8 mouse cellular contexts compared by ENCODE assay signal in genomic region chr1:172482518-172483360, GRCm38 (mm10). TPM values are rescaled to one million over a fixed set of nuclear protein-coding genes. Genes with fewer than 3 reads are reported as not detected.
DNase-seq lines count a peak whose midpoint lies in the region; ATAC-seq lines count a peak whose summit lies in the region.

No protein-coding gene starts in this region.

- peak overlapping the region; percentile 65 for H3K4me3 ChIP-seq in lung, embryonic 16.5 days (ENCODE audit: low read length)
- peak overlapping the region; percentile 61 for H3K4me3 ChIP-seq in heart, embryonic 16.5 days (ENCODE audit: low read length)
- H3K4me3 ChIP-seq in limb, embryonic 11.5 days (ENCODE audit: low read depth, low read length), result peak overlapping the region; percentile 68

- peak overlapping the region; percentile 94 for H3K4me2 ChIP-seq in lung, embryonic 16.5 days (ENCODE audit: low read depth, low read length)
- peak overlapping the region; percentile 97 for H3K4me2 ChIP-seq in heart, embryonic 16.5 days (ENCODE audit: low read depth, low read length)
- peak overlapping the region; percentile 79 for H3K4me2 ChIP-seq in limb, embryonic 11.5 days (ENCODE audit: low read depth, severe bottlenecking)

- peaks cover 34% of the 10 kb centered on the region for H3K4me1 ChIP-seq in lung, embryonic 16.5 days (replicated peaks; ENCODE audit: control insufficient read depth, insufficient read depth, low read length)
- peaks cover 12% of the 10 kb centered on the region for H3K4me1 ChIP-seq in heart, embryonic 16.5 days (ENCODE audit: control insufficient read depth, insufficient read depth, low read length)
- H3K4me1 ChIP-seq in limb, embryonic 11.5 days (ENCODE audit: control insufficient read depth, insufficient read depth, low read length), result peaks cover 38% of the 10 kb centered on the region

- WGBS in lung, embryonic 16.5 days, result 9% methylated on average over 12 of the region's 12 CpGs
- 14% methylated on average over 12 of the region's 12 CpGs for WGBS in heart, embryonic 16.5 days
- WGBS in limb, embryonic 11.5 days, result 2% methylated on average over 12 of the region's 12 CpGs

- no peaks in the 10 kb centered on the region for H3K27me3 ChIP-seq in lung, embryonic 16.5 days (ENCODE audit: control insufficient read depth, insufficient read depth, low read depth, low read length)
- no peaks in the 10 kb centered on the region; the same call in 1 of the 2 replicates for H3K27me3 ChIP-seq in heart, embryonic 16.5 days (ENCODE audit: control insufficient read depth, insufficient read depth, low read length)
- no peaks in the 10 kb centered on the region for H3K27me3 ChIP-seq in limb, embryonic 11.5 days (ENCODE audit: control insufficient read depth, insufficient read depth, low read length)

- no peaks in the 10 kb centered on the region for H3K36me3 ChIP-seq in lung, embryonic 16.5 days (ENCODE audit: control insufficient read depth, insufficient read depth, low read length)
- H3K36me3 ChIP-seq in heart, embryonic 16.5 days (ENCODE audit: control insufficient read depth, insufficient read depth), result no peaks in the 10 kb centered on the region
- no peaks in the 10 kb centered on the region for H3K36me3 ChIP-seq in limb, embryonic 11.5 days (ENCODE audit: control insufficient read depth, insufficient read depth, low read length)

- H3K27ac ChIP-seq in lung, embryonic 16.5 days (ENCODE audit: low read length), result peak overlapping the region; percentile 39; the same call in 1 of the 2 replicates
- H3K27ac ChIP-seq in heart, embryonic 16.5 days (ENCODE audit: low read length), result no peak overlapping the region
- H3K27ac ChIP-seq in limb, embryonic 11.5 days (replicated peaks; ENCODE audit: low read depth, low read length), result no peak overlapping the region; the same call in 1 of the 2 replicates

- DNase-seq in lung, postnatal 25 days (ENCODE audit: low spot score), result no peak
- DNase-seq in limb, embryonic 11.5 days (ENCODE audit: low spot score), result no peak
- DNase-seq in retina, embryonic 14.5 days (ENCODE audit: low spot score), result peak; percentile 23
- DNase-seq in frontal cortex, postnatal 36 days (ENCODE audit: low spot score in 2 of 2), result no peak
- DNase-seq in urinary bladder, postnatal 36 days (ENCODE audit: low spot score in 2 of 2), result no peak

- ATAC-seq in lung, embryonic 16.5 days (ENCODE audit: low read depth), result no peak
- no peak for ATAC-seq in heart, embryonic 16.5 days (replicated peaks; ENCODE audit: extremely low read depth, insufficient read depth, low FRiP score)
- no peak for ATAC-seq in limb, embryonic 11.5 days (ENCODE audit: insufficient number of reproducible peaks, low FRiP score, low TSS enrichment, low read depth)
- ATAC-seq in megakaryocyte-erythroid progenitor cell, adult 5-6 weeks (replicated peaks; ENCODE audit: low FRiP score, low TSS enrichment, poor library complexity, severe bottlenecking), result no peak

- H3K9ac ChIP-seq in lung, embryonic 16.5 days (ENCODE audit: low read length), result peak overlapping the region; percentile 70
- H3K9ac ChIP-seq in heart, embryonic 16.5 days (ENCODE audit: low read length), result peak overlapping the region; percentile 68
- peak overlapping the region; percentile 61 for H3K9ac ChIP-seq in limb, embryonic 11.5 days (ENCODE audit: low read length)

- H3K9me3 ChIP-seq in lung, embryonic 16.5 days (ENCODE audit: control insufficient read depth, low read length), result no peaks in the 10 kb centered on the region
- no peaks in the 10 kb centered on the region for H3K9me3 ChIP-seq in heart, embryonic 16.5 days (replicated peaks; ENCODE audit: control insufficient read depth, low read length)
- H3K9me3 ChIP-seq in limb, embryonic 11.5 days (ENCODE audit: control insufficient read depth, low read length), result no peaks in the 10 kb centered on the region

RNA-seq across cellular contexts. Expression of gene Igsf9, which starts 1.2 kb away (rescaled TPM):
- polyA plus RNA-seq in lung, embryonic 16.5 days (2015; fragmentation: Nextera tagmentation; extraction: Ambion mirVana), result 17.4 and 20.4 TPM in 2 replicates
- polyA plus RNA-seq in heart, embryonic 16.5 days (2015; fragmentation: Nextera tagmentation; extraction: Ambion mirVana), result 3.3 and 4.8 TPM in 2 replicates
- polyA plus RNA-seq in limb, embryonic 11.5 days (2014; fragmentation: Nextera tagmentation; extraction: Ambion mirVana), result 52.7 and 53.1 TPM in 2 replicates
- total RNA-seq in megakaryocyte-erythroid progenitor cell, adult 5-6 weeks (2014; fragmentation: Nextera tagmentation), result not detected in 2 replicates
- total RNA-seq in megakaryocyte-erythroid progenitor cell, adult 5-6 weeks (2017), result 0.09 TPM in 1 of 2 replicates, not detected in the other

RNA-seq across cellular contexts. Expression of gene Slamf9, which starts 7.6 kb away (rescaled TPM):
- 0.57 and 0.64 TPM in 2 replicates for polyA plus RNA-seq in lung, embryonic 16.5 days (2015; fragmentation: Nextera tagmentation; extraction: Ambion mirVana)
- 0.77 and 0.95 TPM in 2 replicates for polyA plus RNA-seq in heart, embryonic 16.5 days (2015; fragmentation: Nextera tagmentation; extraction: Ambion mirVana)
- polyA plus RNA-seq in limb, embryonic 11.5 days (2014; fragmentation: Nextera tagmentation; extraction: Ambion mirVana), result 0.25 TPM in 1 of 2 replicates, not detected in the other
- total RNA-seq in megakaryocyte-erythroid progenitor cell, adult 5-6 weeks (2014; fragmentation: Nextera tagmentation), result not detected in 2 replicates
- not detected in 2 replicates for total RNA-seq in megakaryocyte-erythroid progenitor cell, adult 5-6 weeks (2017)

RNA-seq across cellular contexts. Expression of gene Tagln2, which starts 17.1 kb away (rescaled TPM):
- polyA plus RNA-seq in lung, embryonic 16.5 days (2015; fragmentation: Nextera tagmentation; extraction: Ambion mirVana), result 662 and 695 TPM in 2 replicates
- 323 and 328 TPM in 2 replicates for polyA plus RNA-seq in heart, embryonic 16.5 days (2015; fragmentation: Nextera tagmentation; extraction: Ambion mirVana)
- 53.6 and 56.0 TPM in 2 replicates for polyA plus RNA-seq in limb, embryonic 11.5 days (2014; fragmentation: Nextera tagmentation; extraction: Ambion mirVana)
- 244 and 269 TPM in 2 replicates for total RNA-seq in megakaryocyte-erythroid progenitor cell, adult 5-6 weeks (2014; fragmentation: Nextera tagmentation)
- 147 and 171 TPM in 2 replicates for total RNA-seq in megakaryocyte-erythroid progenitor cell, adult 5-6 weeks (2017)

RNA-seq across cellular contexts. Expression of gene Cfap45, which starts 37.9 kb away (rescaled TPM):
- polyA plus RNA-seq in lung, embryonic 16.5 days (2015; fragmentation: Nextera tagmentation; extraction: Ambion mirVana), result 15.4 and 19.2 TPM in 2 replicates
- 3.0 and 3.2 TPM in 2 replicates for polyA plus RNA-seq in heart, embryonic 16.5 days (2015; fragmentation: Nextera tagmentation; extraction: Ambion mirVana)
- polyA plus RNA-seq in limb, embryonic 11.5 days (2014; fragmentation: Nextera tagmentation; extraction: Ambion mirVana), result 0.68 and 1.3 TPM in 2 replicates
- total RNA-seq in megakaryocyte-erythroid progenitor cell, adult 5-6 weeks (2014; fragmentation: Nextera tagmentation), result not detected in 2 replicates
- 0.75 TPM in 1 of 2 replicates, not detected in the other for total RNA-seq in megakaryocyte-erythroid progenitor cell, adult 5-6 weeks (2017)
